Mouse (Mus musculus) forebrain, embryonic 14.5 days (tissue): ENCODE measurements around the gene Pygm. TPM values are rescaled to one million over a fixed set of nuclear protein-coding genes. Genes with fewer than 3 reads are reported as not detected.
A peak's percentile ranks its signal among the peaks of the same experiment; 100 is the strongest.

Experiments used
- ATAC-seq: fragments of 200-750 bp; cut with Nextera tagmentation; 2 replicates; pipeline ENCODE4 v1.8.0; 2017; ENCODE audit warnings: mild to moderate bottlenecking, moderate library complexity
- DNase-seq: peaks from one replicate; pipeline ENCODE4 v3.0.0-alpha.2; 2015; ENCODE audit warnings: low spot score
- H3K27ac ChIP-seq: fragments of 300-500 bp; sonication (generic); 2 replicates; pipeline ENCODE4 v1.5.1; 2014; ENCODE audit warnings: low read depth, mild to moderate bottlenecking, control low read depth, low read length, moderate library complexity
- H3K27me3 ChIP-seq: fragments of 300-500 bp; sonication (generic); replicated peaks from 2 replicates; pipeline ENCODE4 v1.6.1; 2014; ENCODE audit warnings: low read length, control low read depth, mixed read lengths; ENCODE audit not compliant: control insufficient read depth, insufficient read depth
- H3K36me3 ChIP-seq: fragments of 300-500 bp; sonication (generic); 2 replicates; pipeline ENCODE4 v1.6.1; 2014; ENCODE audit warnings: low read length, control low read depth; ENCODE audit not compliant: control insufficient read depth, insufficient read depth
- H3K4me1 ChIP-seq: fragments of 300-500 bp; sonication (generic); 2 replicates; pipeline ENCODE4 v1.6.1; 2014; ENCODE audit warnings: antibody characterized with exemption, low read length, control low read depth; ENCODE audit not compliant: control insufficient read depth, insufficient read depth
- H3K4me2 ChIP-seq: fragments of 300-500 bp; sonication (generic); 2 replicates; pipeline ENCODE4 v1.6.1; 2014; ENCODE audit warnings: mild to moderate bottlenecking, control low read depth, low read length
- H3K4me3 ChIP-seq: fragments of 300-500 bp; sonication (generic); 2 replicates; pipeline ENCODE4 v1.5.1; 2014; ENCODE audit warnings: low read depth, low read length, control low read depth
- H3K9ac ChIP-seq: fragments of 300-500 bp; sonication (generic); 2 replicates; pipeline ENCODE4 v1.6.1; 2014; ENCODE audit warnings: mild to moderate bottlenecking, low read length, control low read depth, moderate library complexity
- H3K9me3 ChIP-seq: fragments of 300-500 bp; sonication (generic); replicated peaks from 2 replicates; pipeline ENCODE4 v1.6.1; 2016; ENCODE audit warnings: low read length, control low read depth, mixed read lengths; ENCODE audit not compliant: control insufficient read depth
- WGBS: fragments of 180-500 bp; shearing (Covaris S2); extraction: QIAGEN DNeasy Blood & Tissue Kit; methylation state at CpG from one replicate; pipeline ENCODE4 v1.1.7; 2014; 5-methylcytosine and 5-hydroxymethylcytosine counted together
- polyA plus RNA-seq: library from polyadenylated mRNA; unstranded; fragments of >200 nt; fragmentation: Nextera tagmentation; extraction: Ambion mirVana; gene quantifications from 2 replicates; pipeline ENCODE4 v1.2.1, GENCODE M21; 2014

Pygm gene
- polyA plus RNA-seq, 1 experiment from 2014 or later: 1.3 TPM

- Histone ChIP-seq H3K9ac (no peak overlapping the region), H3K27me3 (0 out of 2 replicates have a peak, but pooled peaks cover under 1% of the 10 kb centered on the region), H3K27ac (no peak overlapping the region), H3K4me2 (no peak overlapping the region), H3K4me3 (no peak overlapping the region), H3K9me3 (no peaks in the 10 kb centered on the region), H3K4me1 (no peaks in the 10 kb centered on the region), H3K36me3 (no peaks in the 10 kb centered on the region)
- no peak for DNase-seq
- no peak for ATAC-seq
- WGBS: 87% methylated on average over 8 of the region's 8 CpGs
These were observed 22.9 kb downstream of the Pygm start for GRCm38 (mm10) chr19:6407109-6407508.

- H3K4me2 ChIP-seq: no peak overlapping the region
- no peak overlapping the region for H3K9ac ChIP-seq
- no peaks in the 10 kb centered on the region for H3K27me3 ChIP-seq
- 46% methylated on average over 16 of the region's 16 CpGs for WGBS
- H3K36me3 ChIP-seq: no peaks in the 10 kb centered on the region
- no peak overlapping the region for H3K27ac ChIP-seq
- ATAC-seq: no peak
- H3K4me1 ChIP-seq: no peaks in the 10 kb centered on the region
- DNase-seq: no peak
- no peak overlapping the region for H3K4me3 ChIP-seq
- no peaks in the 10 kb centered on the region for H3K9me3 ChIP-seq
These were observed 23.8 kb downstream of the Pygm start for GRCm38 (mm10) chr19:6407816-6408510.

- whole genome bisulfite sequencing: 80% methylated on average over 8 of the region's 8 CpGs
- no peak overlapping the region for H3K4me3 ChIP-seq
These were observed 24.6 kb downstream of the Pygm start for GRCm38 (mm10) chr19:6408749-6409148.

GRCm38 (mm10) chr19:6409176-6409575 lies 25.0 kb downstream of the Pygm start:
- ATAC-seq (no peak), DNase-seq (no peak)
- no peak overlapping the region for H3K4me2 ChIP-seq
- no peaks in the 10 kb centered on the region for H3K4me1 ChIP-seq
- no peak overlapping the region for H3K4me3 ChIP-seq
- H3K36me3 ChIP-seq: no peaks in the 10 kb centered on the region
- WGBS: 75% methylated on average over 5 of the region's 5 CpGs
- no peak overlapping the region for H3K27ac ChIP-seq
- no peaks in the 10 kb centered on the region for H3K27me3 ChIP-seq
- no peaks in the 10 kb centered on the region for H3K9me3 ChIP-seq
- no peak overlapping the region for H3K9ac ChIP-seq

More at GRCm38 (mm10) chr19:6408749-6409148, 24.6 kb downstream of the Pygm start:
- ATAC-seq (no peak), DNase-seq (no peak)
- no peaks in the 10 kb centered on the region for H3K9me3 ChIP-seq
- no peaks in the 10 kb centered on the region for H3K36me3 ChIP-seq
- no peaks in the 10 kb centered on the region for H3K4me1 ChIP-seq
- no peak overlapping the region for H3K4me2 ChIP-seq
- no peak overlapping the region for H3K27ac ChIP-seq
- H3K9ac ChIP-seq: no peak overlapping the region
- no peaks in the 10 kb centered on the region for H3K27me3 ChIP-seq

- no peaks in the 10 kb centered on the region for H3K9me3 ChIP-seq
- H3K4me2 ChIP-seq: no peak overlapping the region
- H3K9ac ChIP-seq: no peak overlapping the region
- DNase-seq (no peak), ATAC-seq (no peak)
- no peaks in the 10 kb centered on the region for H3K27me3 ChIP-seq
- no peaks in the 10 kb centered on the region for H3K4me1 ChIP-seq
- H3K36me3 ChIP-seq: no peaks in the 10 kb centered on the region
- H3K27ac ChIP-seq: no peak overlapping the region
- no peak overlapping the region for H3K4me3 ChIP-seq
- 87% methylated on average over 5 of the region's 5 CpGs for WGBS
These were observed 25.7 kb downstream of the Pygm start for GRCm38 (mm10) chr19:6409936-6410335.

- DNase-seq (no peak), ATAC-seq (no peak)
- Histone ChIP-seq H3K4me2 (no peak overlapping the region), H3K27me3 (no peaks in the 10 kb centered on the region), H3K9me3 (no peaks in the 10 kb centered on the region), H3K36me3 (no peaks in the 10 kb centered on the region), H3K27ac (no peak overlapping the region), H3K4me3 (no peak overlapping the region), H3K4me1 (peaks cover 24% of the 10 kb centered on the region), H3K9ac (no peak overlapping the region)
- 80% methylated on average over 14 of the region's 14 CpGs for WGBS
These were observed 28.6 kb downstream of the Pygm start for GRCm38 (mm10) chr19:6412798-6413197.

GRCm38 (mm10) chr19:6415454-6415853 lies 31.3 kb downstream of the Pygm start:
- H3K27me3 ChIP-seq: no peaks in the 10 kb centered on the region
- H3K4me2 ChIP-seq: 0 out of 2 replicates have a peak overlapping the region, but pooled peaks have one; percentile 18
- no peaks in the 10 kb centered on the region for H3K36me3 ChIP-seq
- DNase-seq (no peak), ATAC-seq (no peak)
- peaks cover 36% of the 10 kb centered on the region for H3K4me1 ChIP-seq
- H3K9ac ChIP-seq: peak overlapping the region; percentile 9; the same call in 1 of the 2 replicates
- no peak overlapping the region for H3K4me3 ChIP-seq
- 66% methylated on average over 6 of the region's 6 CpGs for WGBS
- peak overlapping the region; percentile 79; the same call in 1 of the 2 replicates for H3K27ac ChIP-seq
- no peaks in the 10 kb centered on the region for H3K9me3 ChIP-seq

GRCm38 (mm10) chr19:6416124-6416770 lies 32.0 kb downstream of the Pygm start:
- ATAC-seq (peak; percentile 47), DNase-seq (peak; percentile 91)
- peak overlapping the region; percentile 18; the same call in 1 of the 2 replicates for H3K4me2 ChIP-seq
- H3K4me1 ChIP-seq: peaks cover 44% of the 10 kb centered on the region
- H3K27ac ChIP-seq: peak overlapping the region; percentile 79
- no peaks in the 10 kb centered on the region for H3K36me3 ChIP-seq
- H3K9ac ChIP-seq: peak overlapping the region; percentile 10; the same call in 1 of the 2 replicates
- no peaks in the 10 kb centered on the region for H3K27me3 ChIP-seq
- 4% methylated on average over 9 of the region's 9 CpGs for WGBS
- H3K9me3 ChIP-seq: no peaks in the 10 kb centered on the region
- no peak overlapping the region for H3K4me3 ChIP-seq
